Mouse (Mus musculus): ENCODE results near the gene Cox6b2.

DNA sequence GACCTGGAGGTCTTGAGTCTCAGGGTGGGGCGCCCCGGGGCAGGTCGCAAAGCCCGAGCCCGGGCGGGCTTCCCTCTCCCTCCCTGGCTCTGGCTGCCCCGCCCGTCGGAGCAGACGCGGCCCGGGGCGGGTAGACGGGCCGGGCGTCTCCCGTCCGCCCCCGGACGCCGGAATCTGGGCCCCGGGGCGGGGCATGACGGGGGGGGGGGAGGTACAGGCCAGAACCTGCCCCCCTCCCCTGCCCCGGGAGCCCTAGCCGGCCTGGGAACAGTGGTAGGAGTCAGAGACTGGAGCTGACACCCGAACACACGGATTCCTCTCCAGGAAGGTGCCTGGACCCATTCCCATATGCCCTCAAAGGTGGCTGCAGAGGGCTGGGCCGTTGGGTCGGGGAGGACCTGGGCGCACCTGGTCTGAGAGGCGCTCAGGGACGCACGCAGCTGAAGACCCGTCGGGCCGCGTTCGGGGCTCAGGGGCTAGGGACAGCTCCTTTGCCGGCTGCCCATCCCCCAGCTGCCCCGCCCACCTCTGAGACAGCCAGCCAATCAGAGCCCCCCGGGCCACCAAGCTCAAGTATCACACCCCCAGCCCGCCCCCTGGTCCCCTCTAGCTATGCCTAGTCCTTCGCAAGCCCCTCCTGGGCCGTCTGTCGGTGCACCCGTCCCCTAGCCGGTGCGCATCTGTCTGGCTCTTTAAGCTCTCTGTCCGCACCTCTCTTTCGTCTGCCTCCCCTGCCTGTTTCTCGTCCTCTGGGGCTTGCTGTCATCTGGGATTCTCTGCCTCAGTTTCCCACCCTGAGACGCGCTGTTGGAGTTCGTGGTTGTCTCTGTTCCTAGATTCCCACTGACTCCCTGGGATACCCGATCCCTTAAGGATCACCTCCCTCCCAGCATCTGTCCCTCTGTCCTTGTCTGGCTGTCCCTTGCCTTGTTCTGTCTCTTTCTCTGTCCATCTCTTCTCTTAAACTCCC lies 24.3 kb upstream of the Cox6b2 start:
- TF ChIP-seq CTCF (IDR thresholded peaks at IDR 0.05; ENCODE audit: borderline replicate concordance, insufficient read depth, low read length) (no peak), POLR2A (IDR thresholded peaks at IDR 0.05; ENCODE audit: low read depth, low read length) (peak; percentile 44)
